Mouse (Mus musculus): ENCODE measurements around the gene D10Wsu102e.

Gene D10Wsu102e

DNA sequence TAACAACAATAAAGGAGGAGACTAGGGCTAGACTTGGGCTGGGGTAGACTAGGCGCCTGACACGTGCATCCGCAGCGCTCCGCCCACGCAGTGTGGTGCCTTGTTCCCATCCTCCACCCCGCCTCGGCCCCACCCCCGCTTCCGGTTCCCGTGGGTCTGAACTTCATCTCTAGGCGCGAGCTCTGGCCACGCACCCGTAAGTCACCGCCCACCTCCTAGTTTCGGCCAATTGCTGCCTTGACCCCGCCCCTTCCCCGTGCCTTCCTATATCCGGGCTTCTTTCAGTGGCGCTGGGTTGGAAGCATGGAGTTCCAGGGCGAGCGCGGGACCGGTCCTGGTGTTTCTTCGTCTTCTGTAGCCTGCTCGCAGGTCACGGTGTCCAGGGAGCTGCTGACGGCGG, at the start of gene D10Wsu102e:
D10Wsu102e (plus strand) TSS at position 266 of the 400 bp plus-strand sequence.
- peak; percentile 96 to 97 for DNase-seq

GRCm38 (mm10) chr10:83310356-83310755, 49.7 kb upstream of the D10Wsu102e start:
- DNase-seq = peak; percentile 17 to 29

DNA sequence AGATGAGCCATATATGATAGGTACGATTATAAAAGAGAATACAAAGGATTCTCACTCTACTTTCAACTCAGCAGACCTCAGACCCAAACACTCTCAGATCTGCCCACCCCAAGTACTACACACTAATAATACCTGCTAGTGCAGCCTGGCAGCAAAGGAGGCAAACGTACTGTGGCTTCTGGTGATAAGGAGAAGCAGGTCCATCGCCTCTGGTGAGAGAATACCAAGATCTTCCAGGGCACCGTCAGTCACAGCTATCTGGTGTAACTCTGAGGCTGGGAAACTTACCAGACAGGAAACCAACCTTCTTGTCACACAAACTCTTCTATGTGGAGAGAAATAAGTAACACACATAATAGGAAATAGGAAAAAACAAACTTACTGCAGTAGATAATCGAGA, 47.0 kb upstream of the D10Wsu102e start:
- DNase-seq = no peak

- DNase-seq = no peak
These were observed 39.6 kb upstream of the D10Wsu102e start for GRCm38 (mm10) chr10:83320396-83320795.

DNA sequence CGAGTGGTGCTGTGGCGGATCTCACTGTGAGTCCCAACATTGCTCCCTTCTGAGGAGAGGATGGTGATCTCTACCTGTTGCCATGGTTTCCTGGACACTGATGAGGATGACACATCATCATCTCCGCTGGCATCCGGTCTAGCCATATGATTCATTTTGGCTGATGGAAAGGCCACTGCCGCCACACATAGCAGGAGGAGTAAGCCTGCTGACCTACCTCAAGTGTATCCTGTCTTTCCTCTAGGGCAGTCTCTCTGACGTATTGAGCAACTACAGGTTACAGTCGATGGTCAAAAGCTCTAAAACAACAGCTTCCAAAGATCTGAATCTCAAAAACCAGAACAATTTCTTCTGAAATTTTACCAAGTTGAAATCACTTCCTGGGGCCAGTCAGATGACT, 39.2 kb upstream of the D10Wsu102e start:
- peak; percentile 68 to 72 for DNase-seq

DNA sequence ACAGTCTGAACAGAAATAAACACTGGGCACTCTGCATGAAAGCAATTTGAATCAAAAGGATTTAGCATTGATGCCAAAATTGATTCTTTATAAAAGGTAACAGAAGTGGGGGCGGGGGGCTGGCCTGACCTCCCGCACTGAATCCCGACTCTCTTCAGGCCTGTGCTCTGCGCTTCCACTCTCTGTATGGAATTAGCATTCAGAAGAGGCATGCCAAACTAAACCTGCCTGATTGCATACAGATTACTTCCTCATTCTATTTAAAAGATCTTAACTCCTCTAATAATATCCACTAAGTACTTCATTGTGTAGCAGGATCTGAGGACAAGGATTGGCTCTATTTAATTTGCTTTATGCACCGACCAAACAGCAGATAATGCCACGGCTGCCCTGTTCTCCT, 38.5 kb upstream of the D10Wsu102e start:
- no peak for DNase-seq

- no peak for DNase-seq
These were observed 37.4 kb upstream of the D10Wsu102e start for GRCm38 (mm10) chr10:83322551-83323100.

DNA sequence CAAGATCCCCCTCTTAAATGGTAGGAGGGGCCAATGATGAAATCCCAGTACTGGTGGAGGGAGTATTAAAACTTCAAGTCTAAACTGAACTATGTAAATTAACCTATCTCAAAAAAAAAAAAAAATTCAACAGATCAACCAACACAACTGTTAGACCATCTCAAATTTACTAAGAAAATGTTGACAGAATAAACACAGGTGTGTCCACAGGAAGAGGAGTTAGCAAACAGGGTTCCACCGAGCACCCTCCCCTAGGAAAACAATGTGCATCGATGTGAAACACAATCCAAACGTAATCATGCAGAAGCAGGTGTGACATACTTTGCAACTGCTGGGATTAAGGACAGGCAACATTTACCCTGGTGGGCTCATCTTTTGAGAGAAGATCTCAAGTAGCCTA, 35.1 kb upstream of the D10Wsu102e start:
- DNase-seq = no peak

DNA sequence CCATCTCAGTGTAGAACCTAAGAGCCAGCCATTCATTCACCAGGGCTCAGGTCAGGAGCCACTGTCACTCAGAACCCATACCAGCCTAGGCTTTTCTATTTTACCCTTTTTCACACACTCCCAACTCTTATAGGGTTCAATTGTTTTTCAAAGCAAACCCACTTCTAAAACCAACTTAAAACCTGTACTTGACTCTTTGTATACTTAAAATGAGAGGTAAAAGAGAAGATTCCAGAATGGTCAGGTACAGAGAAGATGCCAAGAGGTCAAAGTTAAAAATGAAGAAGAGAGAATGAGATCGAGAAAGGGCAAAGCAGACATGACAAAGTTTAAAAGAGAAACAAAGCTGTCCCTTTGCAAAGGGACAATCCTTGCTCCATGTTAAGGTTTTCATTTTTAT, 34.1 kb upstream of the D10Wsu102e start:
- DNase-seq = no peak

DNA sequence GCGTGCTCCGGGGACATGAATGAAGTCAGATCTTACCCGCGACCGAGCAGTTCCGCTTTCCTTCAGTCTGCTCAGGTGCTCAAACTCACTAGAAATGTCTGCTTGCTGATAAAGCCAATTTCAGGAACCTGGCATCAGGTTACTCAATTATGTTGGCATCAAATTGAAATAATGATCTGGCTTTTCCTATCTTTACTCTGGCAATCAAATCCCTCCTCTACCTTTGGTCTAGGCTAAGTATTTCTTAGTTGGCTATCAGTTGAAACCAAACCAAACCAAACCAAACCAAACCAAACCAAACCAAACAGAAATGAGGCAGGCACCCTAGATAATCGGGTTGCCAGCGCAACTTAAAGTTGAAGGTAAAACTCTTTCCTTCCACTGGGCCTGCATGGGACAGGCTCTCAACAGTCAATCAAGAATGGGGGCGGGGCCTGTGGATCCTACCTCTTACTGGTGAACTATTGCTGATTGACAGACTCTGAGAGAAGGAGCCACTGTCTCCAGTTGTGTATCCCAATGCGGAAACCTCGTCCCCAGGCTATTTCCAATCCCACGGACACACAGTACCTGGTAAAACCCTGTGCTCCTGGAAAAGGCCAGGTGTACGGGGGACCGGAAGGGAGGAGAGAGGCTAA, 33.3 kb upstream of the D10Wsu102e start:
- DNase-seq = no peak

DNA sequence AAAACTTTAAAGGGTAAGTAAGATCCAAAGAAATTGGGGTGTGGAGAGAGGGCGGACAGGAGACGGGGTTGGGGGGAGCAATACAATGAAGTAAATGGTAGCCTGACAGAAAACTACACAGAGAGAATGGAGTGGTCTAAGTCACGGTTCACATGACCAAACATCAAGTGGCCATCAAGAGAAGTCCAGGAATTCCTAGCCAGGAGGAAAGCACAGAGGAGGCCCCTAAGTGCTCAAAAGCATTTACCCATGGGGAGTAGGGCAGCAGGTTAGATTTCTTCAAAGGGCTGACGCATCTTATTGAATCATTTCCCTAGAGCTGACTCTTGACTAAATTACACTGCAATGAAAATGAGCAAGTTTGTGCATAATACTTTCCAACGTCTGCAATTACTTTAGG, 31.2 kb upstream of the D10Wsu102e start:
- no peak for DNase-seq

- no peak for DNase-seq
These were observed 29.7 kb upstream of the D10Wsu102e start for GRCm38 (mm10) chr10:83330336-83330735.

GRCm38 (mm10) chr10:83331811-83332210, 28.2 kb upstream of the D10Wsu102e start:
- no peak for DNase-seq

DNA sequence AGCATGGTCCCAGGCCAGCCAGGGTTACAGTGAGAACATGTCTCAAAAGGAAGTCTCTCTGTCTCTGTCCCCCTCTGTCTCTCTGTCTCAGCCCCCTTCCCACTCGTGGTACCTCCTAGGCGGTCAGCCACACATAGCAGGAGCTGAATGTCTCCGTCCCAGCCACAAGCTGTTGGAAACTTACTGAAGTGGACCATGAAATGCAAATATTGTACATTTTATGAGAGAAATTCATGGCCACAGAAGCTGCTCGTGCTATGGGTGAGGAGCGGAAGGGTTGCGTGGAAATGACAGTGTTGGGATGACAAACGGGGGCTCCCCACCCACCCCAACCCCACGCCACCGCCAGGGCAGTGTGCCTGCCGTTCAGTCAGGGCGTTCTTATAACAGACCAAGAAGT, 27.4 kb upstream of the D10Wsu102e start:
- no peak for DNase-seq

- no peak for DNase-seq
These were observed 23.7 kb upstream of the D10Wsu102e start for GRCm38 (mm10) chr10:83336336-83336735.

DNA sequence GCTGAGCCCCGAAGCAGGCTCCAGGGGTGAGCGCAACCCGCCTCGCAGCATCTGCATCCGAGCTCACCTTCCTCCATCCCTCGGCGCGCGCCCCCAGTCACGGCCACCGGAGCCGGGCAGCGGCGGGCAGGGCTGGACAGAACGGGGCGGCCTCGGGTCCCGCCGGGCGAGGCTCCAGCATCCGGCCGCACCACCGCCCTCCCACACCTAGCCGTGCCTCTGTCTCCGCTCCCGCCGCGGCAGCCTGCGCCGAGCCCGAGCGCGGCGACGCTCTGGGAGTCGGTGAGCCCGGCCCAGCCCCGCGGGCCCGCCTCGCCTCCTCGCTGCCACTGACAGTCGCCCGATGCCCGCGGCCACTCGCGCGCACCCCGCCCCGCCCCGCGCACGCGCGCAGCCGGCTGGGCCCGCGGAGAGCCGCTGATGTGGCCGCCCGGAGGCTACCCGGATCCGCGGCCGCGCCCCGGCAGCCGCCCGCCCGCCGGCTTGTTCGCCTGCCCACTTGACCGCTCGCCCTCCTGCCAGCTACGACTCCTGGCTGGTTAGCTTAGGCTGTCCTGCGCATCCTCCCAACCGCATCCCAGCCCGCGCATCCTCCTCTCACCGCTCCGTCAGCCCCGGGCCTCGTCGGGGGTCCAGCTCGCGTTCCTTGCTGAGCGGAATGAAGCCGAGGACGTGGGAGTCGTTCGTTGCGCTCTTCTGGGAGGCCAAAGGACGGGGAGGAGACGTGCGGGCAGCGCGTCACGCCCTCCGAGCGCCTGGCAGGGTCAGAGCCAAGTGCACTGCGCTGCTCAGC, 22.7 kb upstream of the D10Wsu102e start, which contains the start of gene Slc41a2:
Slc41a2 (minus strand) TSS at position 724 of the 793 bp plus-strand sequence.
- peak; percentile 82 to 90 for DNase-seq

DNA sequence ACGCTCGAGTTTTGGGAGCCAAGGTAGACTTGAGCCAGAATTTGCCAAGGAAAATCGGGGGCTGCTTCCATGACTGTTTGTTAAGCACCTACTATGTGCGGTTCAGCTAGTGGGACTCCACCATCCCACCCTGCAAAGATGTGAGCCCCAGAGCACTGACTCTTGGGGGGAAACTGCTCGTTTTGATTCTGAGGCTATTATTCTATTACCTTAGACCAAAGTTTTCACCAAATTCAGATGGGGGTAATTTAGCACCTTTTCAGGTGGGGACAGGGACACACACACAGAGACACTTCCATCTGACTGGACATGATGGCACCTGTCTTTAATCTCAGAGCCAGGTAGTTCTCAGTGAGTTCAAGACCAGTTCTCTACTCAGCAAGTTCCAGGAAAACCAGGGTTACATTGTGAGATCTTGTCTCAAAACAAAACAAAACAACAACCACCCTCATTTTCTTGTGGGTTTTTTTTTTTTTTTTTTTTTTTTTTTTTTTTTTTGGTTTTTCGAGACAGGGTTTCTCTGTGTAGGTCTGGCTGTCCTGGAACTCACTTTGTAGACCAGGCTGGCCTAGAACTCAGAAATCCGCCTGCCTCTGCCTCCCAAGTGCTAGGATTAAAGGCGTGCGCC, 21.9 kb upstream of the D10Wsu102e start:
- DNase-seq = no peak

- no peak for DNase-seq
These were observed 18.8 kb upstream of the D10Wsu102e start for GRCm38 (mm10) chr10:83341226-83341625.

- DNase-seq = peak; percentile 34 to 45
These were observed 16.9 kb upstream of the D10Wsu102e start for GRCm38 (mm10) chr10:83343171-83343570.

GRCm38 (mm10) chr10:83343828-83344685, 16.0 kb upstream of the D10Wsu102e start:
- no peak for DNase-seq

DNA sequence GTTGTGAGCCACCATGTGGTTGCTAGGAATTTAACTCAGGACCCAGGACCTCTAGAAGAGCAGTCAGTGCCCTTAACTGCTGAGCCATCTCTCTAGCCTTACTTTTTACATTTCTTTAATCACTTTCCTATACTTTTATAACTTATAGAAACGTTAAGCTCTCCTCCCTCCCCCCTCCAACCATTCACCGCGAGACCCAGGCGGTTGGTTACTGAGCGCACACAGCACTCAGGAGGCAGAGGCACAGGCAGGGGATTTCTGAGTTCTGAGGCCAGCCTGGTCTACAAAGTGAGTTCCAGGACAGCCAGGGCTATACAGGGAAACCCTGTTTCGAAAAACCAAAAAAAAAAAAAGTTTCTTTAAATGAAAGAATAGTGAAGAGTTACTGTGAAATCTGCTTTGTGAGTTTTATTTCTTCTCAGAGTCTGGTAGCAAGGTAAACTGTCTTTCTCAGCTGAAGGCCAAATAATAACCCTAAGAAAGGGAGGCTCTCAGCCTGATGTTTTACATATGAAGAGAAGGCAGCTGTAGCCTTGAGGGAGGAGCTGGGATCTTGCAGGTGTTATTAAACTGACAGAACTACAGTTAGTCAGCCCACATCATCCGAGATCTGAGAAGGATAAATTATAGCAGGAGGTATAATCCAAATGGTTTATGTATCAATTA, 14.2 kb upstream of the D10Wsu102e start:
- no peak for DNase-seq

- DNase-seq = no peak
These were observed 13.7 kb upstream of the D10Wsu102e start for GRCm38 (mm10) chr10:83346359-83346736.

Data from cerebellum, postnatal 36 days (tissue).